8 mouse cellular contexts compared by ENCODE assay signal in genomic region chr4:132354571-132354970, GRCm38 (mm10). TPM values are rescaled to one million over a fixed set of nuclear protein-coding genes. Genes with fewer than 3 reads are reported as not detected.
A peak's percentile ranks its signal among the peaks of the same experiment; 100 is the strongest.
DNase-seq lines count a peak whose midpoint lies in the region; TF ChIP-seq lines count a peak whose summit lies in the region.

No protein-coding gene starts in this region.

- no peak overlapping the region for H3K4me3 ChIP-seq in lung, adult 2 months (replicated peaks; ENCODE audit: extremely low read depth, low read depth, low read length)

- no peak for TF ChIP-seq CTCF in lung, adult 2 months (IDR thresholded peaks at IDR 0.05; ENCODE audit: insufficient read depth, low read length)

- TF ChIP-seq POLR2A in lung, adult 2 months (IDR thresholded peaks at IDR 0.05; ENCODE audit: borderline replicate concordance, extremely low read depth, low read depth, low read length) = no peak

- DNase-seq in cerebellum, adult 8-10 months = peak; percentile 33
- no peak for DNase-seq in cerebellum, adult 11-12 months
- peak; percentile 96 for DNase-seq in 416B (ENCODE audit: low read depth)
- peak; percentile 81 for DNase-seq in fat pad, adult 2 months (ENCODE audit: extremely low read depth, low read depth, low spot score)
- peak; percentile 28 for DNase-seq in lung, adult 2 months
- DNase-seq in embryo, embryonic 10 days (ENCODE audit: low spot score) = no peak
- DNase-seq in layer of hippocampus, adult 11-12 months (ENCODE audit: low spot score) = no peak
- DNase-seq in thymus, postnatal 0 days (ENCODE audit: low spot score) = no peak

- WGBS in lung, adult 2 months = 75% methylated on average over 4 of the region's 4 CpGs

- H3K4me1 ChIP-seq in lung, adult 2 months (ENCODE audit: control insufficient read depth, insufficient read depth, low read length) = no peaks in the 10 kb centered on the region; the same call in 1 of the 2 replicates

RNA-seq across cellular contexts. Expression of gene Rcc1, which starts 1.2 kb away (rescaled TPM):
- polyA plus RNA-seq in lung, adult 2 months (2012; rRNA removed) = 3.9 and 5.3 TPM in 2 replicates
- 97.8 and 99.5 TPM in 2 replicates for polyA plus RNA-seq in thymus, postnatal 0 days (2015; fragmentation: Nextera tagmentation; extraction: Ambion mirVana)

RNA-seq across cellular contexts. Expression of gene Trnau1ap, which starts 25.2 kb away (rescaled TPM):
- polyA plus RNA-seq in lung, adult 2 months (2012; rRNA removed) = 16.4 and 17.8 TPM in 2 replicates
- 53.2 and 55.1 TPM in 2 replicates for polyA plus RNA-seq in thymus, postnatal 0 days (2015; fragmentation: Nextera tagmentation; extraction: Ambion mirVana)

RNA-seq across cellular contexts. Expression of gene Rab42, which starts 51.4 kb away (rescaled TPM):
- polyA plus RNA-seq in lung, adult 2 months (2012; rRNA removed) = 1.9 and 2.0 TPM in 2 replicates
- polyA plus RNA-seq in thymus, postnatal 0 days (2015; fragmentation: Nextera tagmentation; extraction: Ambion mirVana) = 10.8 and 11.9 TPM in 2 replicates

Comparison
In these comparisons a context has a peak if more than half of its experiments do, and no peak if none do; other contexts are left out.
1. DNase-seq: peak in cerebellum, adult 8-10 months (single experiment), 416B (single experiment), fat pad, adult 2 months (single experiment) and lung, adult 2 months (single experiment); none in cerebellum, adult 11-12 months (single experiment), embryo, embryonic 10 days (single experiment), layer of hippocampus, adult 11-12 months (single experiment) and thymus, postnatal 0 days (single experiment).
2. RNA of gene Rcc1, which starts 1.2 kb away (polyA plus RNA-seq): 97.8 to 99.5 TPM in thymus, postnatal 0 days; 3.9 to 5.3 TPM in lung, adult 2 months; every median in the first group is over 10 times any median in the second.